Mouse (Mus musculus) liver, embryonic 16.5 days (tissue): ENCODE results near the gene 4930558K02Rik. TPM values are rescaled to one million over a fixed set of nuclear protein-coding genes. Genes with fewer than 3 reads are reported as not detected.

ENCODE experiments used
- ATAC-seq: fragments of 200-750 bp; cut with Nextera tagmentation; 2 replicates; pipeline ENCODE4 v1.8.0; 2017; ENCODE audit warnings: low read depth, mild to moderate bottlenecking, moderate number of reproducible peaks, moderate library complexity
- H3K27ac ChIP-seq: fragments of 300-500 bp; sonication (generic); 2 replicates; pipeline ENCODE4 v1.5.1; 2014; ENCODE audit warnings: mild to moderate bottlenecking, low read length
- H3K27me3 ChIP-seq: fragments of 300-500 bp; sonication (generic); 2 replicates; pipeline ENCODE4 v1.6.1; 2014; ENCODE audit warnings: low read depth, low read length, mixed read lengths; ENCODE audit not compliant: control insufficient read depth, insufficient read depth
- H3K36me3 ChIP-seq: fragments of 300-500 bp; sonication (generic); 2 replicates; pipeline ENCODE4 v1.6.1; 2014; ENCODE audit warnings: mild to moderate bottlenecking; ENCODE audit not compliant: control insufficient read depth, insufficient read depth
- H3K4me1 ChIP-seq: fragments of 300-500 bp; sonication (generic); 2 replicates; pipeline ENCODE4 v1.6.1; 2014; ENCODE audit warnings: low read depth, low read length, mixed read lengths; ENCODE audit not compliant: control insufficient read depth
- H3K4me2 ChIP-seq: fragments of 300-500 bp; sonication (generic); 2 replicates; pipeline ENCODE4 v1.6.1; 2014; ENCODE audit warnings: low read depth, low read length, mixed read lengths
- H3K4me3 ChIP-seq: fragments of 300-500 bp; sonication (generic); 2 replicates; pipeline ENCODE4 v1.5.1; 2014; ENCODE audit warnings: low read depth, mild to moderate bottlenecking, low read length
- H3K9ac ChIP-seq: fragments of 300-500 bp; sonication (generic); 2 replicates; pipeline ENCODE4 v1.6.1; 2014; ENCODE audit warnings: low read depth, low read length
- H3K9me3 ChIP-seq: fragments of 300-500 bp; sonication (generic); replicated peaks from 2 replicates; pipeline ENCODE4 v1.6.1; 2016; ENCODE audit warnings: low read length; ENCODE audit not compliant: control insufficient read depth
- WGBS: fragments of 180-500 bp; shearing (Covaris S2); extraction: QIAGEN DNeasy Blood & Tissue Kit; methylation state at CpG from one replicate; pipeline ENCODE4 v1.1.7; 2014; ENCODE audit not compliant: insufficient replicate concordance; 5-methylcytosine and 5-hydroxymethylcytosine counted together
- polyA plus RNA-seq: library from polyadenylated mRNA; unstranded; fragments of >200 nt; fragmentation: Nextera tagmentation; extraction: Ambion mirVana; gene quantifications from 2 replicates; pipeline ENCODE4 v1.2.1, GENCODE M21; 2015

Gene 4930558K02Rik
- polyA plus RNA-seq, 1 experiment from 2014 or later, result not detected

DNA sequence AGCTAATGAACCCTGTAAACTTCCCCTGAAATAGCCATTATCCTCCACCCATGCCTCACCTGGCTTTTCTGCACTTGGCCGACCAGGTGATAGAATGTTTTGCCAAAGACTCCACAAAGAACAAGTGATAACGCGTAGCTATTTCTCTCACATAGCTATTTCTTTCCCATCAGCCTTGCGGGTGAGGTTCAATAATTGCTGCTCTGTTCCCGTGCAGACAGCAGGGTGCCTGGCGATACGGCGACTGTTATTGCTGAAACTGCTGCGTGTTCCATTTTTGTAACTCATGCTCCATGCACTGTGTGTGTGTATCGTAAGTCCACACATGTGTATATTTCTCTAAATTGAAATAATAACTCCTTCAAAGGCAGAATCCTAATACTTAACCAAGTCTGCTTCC, 47.6 kb downstream of the 4930558K02Rik start:
- Histone ChIP-seq H3K4me1 (no peaks in the 10 kb centered on the region), H3K4me2 (no peak overlapping the region), H3K27ac (no peak overlapping the region), H3K4me3 (no peak overlapping the region), H3K36me3 (no peaks in the 10 kb centered on the region), H3K27me3 (no peaks in the 10 kb centered on the region), H3K9ac (no peak overlapping the region), H3K9me3 (no peaks in the 10 kb centered on the region)
- 83% methylated on average over 10 of the region's 10 CpGs for WGBS
- no peak for ATAC-seq

DNA sequence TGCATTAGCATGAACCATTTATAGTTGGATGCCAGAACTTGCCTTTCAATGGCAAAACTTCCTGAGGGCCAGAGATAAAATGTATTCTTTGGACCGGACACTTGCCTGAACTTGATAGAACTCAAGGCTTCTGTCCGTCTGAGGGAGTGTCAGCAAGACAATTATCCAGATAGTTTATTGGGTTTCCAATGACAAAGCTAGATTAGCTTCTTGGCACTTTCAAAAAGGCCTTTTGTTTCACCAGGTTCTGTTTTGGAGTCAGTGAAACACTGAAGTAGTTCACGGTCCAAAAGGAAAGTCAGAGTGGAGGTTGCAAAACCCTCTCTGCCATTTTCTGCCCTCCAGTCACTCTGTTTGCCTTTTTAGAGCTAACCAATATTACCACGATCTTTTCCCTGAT, 48.1 kb downstream of the 4930558K02Rik start:
- no peak for ATAC-seq
- no peak overlapping the region for H3K27ac ChIP-seq
- no peak overlapping the region for H3K9ac ChIP-seq
- no peaks in the 10 kb centered on the region for H3K36me3 ChIP-seq
- H3K4me1 ChIP-seq, result no peaks in the 10 kb centered on the region
- no peak overlapping the region for H3K4me3 ChIP-seq
- H3K27me3 ChIP-seq, result no peaks in the 10 kb centered on the region
- H3K4me2 ChIP-seq, result no peak overlapping the region
- WGBS, result 64% methylated on average over 4 of the region's 4 CpGs
- H3K9me3 ChIP-seq, result no peaks in the 10 kb centered on the region

DNA sequence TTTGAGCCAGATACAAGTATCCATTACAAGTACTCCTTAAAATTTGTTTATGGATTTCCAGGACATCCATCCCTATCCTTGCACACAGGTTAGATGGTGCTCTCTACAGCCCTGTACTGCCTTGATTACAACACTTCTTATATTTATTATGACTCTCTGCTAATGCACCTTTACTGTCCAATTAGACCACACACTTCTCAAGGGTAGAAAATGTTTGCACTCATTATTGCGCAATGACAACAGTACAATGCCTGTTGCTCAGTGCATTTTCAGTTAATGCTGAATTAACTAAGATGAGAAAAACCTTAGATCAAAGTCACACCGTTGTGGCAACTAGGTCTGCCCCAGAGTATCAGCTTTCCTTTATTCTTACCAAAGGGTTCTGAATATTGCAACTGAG, 51.5 kb downstream of the 4930558K02Rik start:
- H3K4me3 ChIP-seq, result no peak overlapping the region
- H3K4me2 ChIP-seq, result no peak overlapping the region
- no peaks in the 10 kb centered on the region for H3K36me3 ChIP-seq
- no peak overlapping the region for H3K9ac ChIP-seq
- H3K4me1 ChIP-seq, result no peaks in the 10 kb centered on the region
- no peak for ATAC-seq
- H3K27me3 ChIP-seq, result no peaks in the 10 kb centered on the region
- WGBS, result 75% methylated on average over 2 of the region's 2 CpGs
- no peak overlapping the region for H3K27ac ChIP-seq
- no peaks in the 10 kb centered on the region for H3K9me3 ChIP-seq

DNA sequence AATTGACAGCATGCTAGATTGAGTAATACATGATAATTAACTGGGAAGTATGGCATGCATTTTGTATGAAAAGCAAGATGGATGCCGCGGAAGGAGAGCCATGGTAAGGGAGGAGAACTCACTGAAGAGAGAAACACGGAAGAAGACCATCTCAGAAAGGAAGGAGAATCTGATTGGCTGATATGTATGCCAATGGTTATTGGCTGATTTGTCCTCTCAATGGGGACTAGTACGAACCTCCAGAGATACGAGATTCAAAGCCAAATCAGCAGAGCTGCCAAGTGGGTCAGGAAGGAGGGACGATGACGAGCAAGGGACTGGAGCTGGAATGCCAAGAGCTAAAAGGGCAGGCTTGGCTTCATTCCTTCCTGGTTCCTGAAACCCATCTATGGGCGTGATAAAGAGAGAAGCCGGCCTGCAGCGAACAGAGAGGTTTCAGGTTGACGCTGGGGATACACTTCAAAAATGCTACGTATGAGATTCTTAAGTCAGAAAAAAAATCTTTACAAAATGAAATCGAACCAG, 54.1 kb downstream of the 4930558K02Rik start:
- Histone ChIP-seq H3K36me3 (no peaks in the 10 kb centered on the region), H3K27me3 (no peaks in the 10 kb centered on the region), H3K4me2 (no peak overlapping the region), H3K9me3 (no peaks in the 10 kb centered on the region), H3K4me1 (no peaks in the 10 kb centered on the region), H3K9ac (no peak overlapping the region), H3K27ac (no peak overlapping the region), H3K4me3 (no peak overlapping the region)
- no peak for ATAC-seq
- 78% methylated on average over 13 of the region's 13 CpGs for WGBS

DNA sequence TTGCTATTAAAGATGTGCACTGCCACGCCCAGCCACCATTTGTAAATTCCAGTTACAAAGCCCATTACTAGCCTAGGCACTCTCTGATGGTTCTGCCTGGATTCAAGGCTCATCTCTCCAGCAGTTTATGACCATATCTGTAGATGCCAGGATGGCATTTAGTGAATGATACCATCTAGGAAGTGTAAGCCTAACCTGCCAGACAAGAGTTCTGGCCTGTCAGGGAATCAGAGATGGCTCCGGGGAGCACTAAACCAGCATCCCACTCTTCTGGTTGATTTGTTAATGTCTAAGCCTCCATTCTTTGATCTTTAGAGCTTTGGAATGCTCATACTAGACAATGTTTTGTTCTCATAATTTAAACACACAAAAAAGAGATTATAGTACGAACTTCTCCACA, 55.1 kb downstream of the 4930558K02Rik start:
- Histone ChIP-seq H3K9me3 (no peaks in the 10 kb centered on the region), H3K4me3 (no peak overlapping the region), H3K4me1 (no peaks in the 10 kb centered on the region), H3K27me3 (no peaks in the 10 kb centered on the region), H3K9ac (no peak overlapping the region), H3K27ac (no peak overlapping the region), H3K4me2 (no peak overlapping the region), H3K36me3 (no peaks in the 10 kb centered on the region)
- 67% methylated on average over 3 of the region's 3 CpGs for WGBS
- no peak for ATAC-seq

DNA sequence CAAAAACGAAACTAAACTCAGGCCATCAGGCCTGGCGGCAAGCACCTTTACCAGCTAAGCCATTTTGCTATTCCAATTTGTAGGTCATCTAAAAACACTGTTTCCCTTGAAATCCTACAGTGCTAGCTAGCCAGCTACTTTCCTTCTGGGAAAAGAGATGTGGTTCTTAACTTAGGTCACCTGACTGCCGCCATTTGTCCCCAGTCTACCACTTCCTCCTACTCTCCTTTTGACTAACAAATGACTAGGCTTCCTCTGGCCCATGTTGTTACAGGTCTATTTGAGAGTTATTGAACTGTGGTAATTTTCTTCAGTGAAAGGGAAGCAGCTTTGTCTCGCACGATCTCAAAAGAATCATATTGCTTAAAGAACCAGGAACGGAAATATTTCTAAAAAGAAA, 57.5 kb downstream of the 4930558K02Rik start:
- 65% methylated on average over 6 of the region's 6 CpGs for WGBS

DNA sequence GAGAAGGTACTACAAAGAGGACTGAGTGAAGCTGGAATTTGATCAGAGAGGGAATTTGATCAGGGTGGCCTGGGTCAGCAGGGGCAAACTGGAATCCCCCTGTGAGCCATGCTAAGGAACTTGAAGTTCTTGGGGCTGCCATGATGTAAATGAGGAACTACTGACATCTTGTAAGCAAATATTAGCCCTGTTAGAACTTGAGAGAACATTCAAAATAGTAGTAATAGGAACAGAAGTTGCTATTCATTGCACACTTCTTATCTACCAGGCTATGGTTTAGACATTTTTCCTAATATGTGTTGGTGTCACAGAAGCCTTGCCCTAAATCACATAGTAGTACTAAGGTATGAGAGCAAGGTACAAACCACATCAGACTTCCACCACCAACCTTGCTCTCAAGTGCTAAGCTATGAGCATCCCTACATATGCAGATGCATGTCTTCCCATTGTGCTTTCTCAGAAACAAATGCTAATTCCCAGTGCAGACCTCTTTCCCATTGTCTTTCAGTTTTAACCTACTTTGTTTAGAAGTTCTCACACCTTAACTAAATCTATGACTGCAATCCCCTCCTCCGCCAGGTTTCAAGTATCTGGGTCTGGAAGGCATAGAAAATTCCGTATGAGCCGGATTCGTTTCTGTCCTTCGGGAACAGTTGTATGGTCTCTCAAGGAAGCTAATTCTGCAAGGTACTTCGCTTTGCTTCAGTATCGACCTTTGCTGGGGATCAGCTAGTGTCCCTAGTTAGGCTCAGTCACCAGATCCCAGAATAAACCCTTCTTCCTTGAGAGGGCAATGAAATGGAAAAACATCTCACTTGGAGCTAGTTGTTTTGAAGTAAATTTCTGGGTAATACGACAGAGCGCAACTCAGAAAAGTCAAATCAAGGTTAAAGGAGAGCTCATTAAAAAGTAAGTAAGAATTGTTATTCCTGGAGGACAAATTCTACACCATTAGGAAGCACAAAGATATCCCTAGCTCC, 58.7 kb downstream of the 4930558K02Rik start:
- Histone ChIP-seq H3K9ac (no peak overlapping the region), H3K36me3 (no peaks in the 10 kb centered on the region), H3K4me2 (no peak overlapping the region), H3K9me3 (no peaks in the 10 kb centered on the region), H3K27ac (no peak overlapping the region), H3K4me1 (no peaks in the 10 kb centered on the region), H3K27me3 (no peaks in the 10 kb centered on the region), H3K4me3 (no peak overlapping the region)
- 81% methylated on average over 9 of the region's 9 CpGs for WGBS
- no peak for ATAC-seq

More for the DNA sequence above, 57.5 kb downstream of the 4930558K02Rik start:
- H3K27me3 ChIP-seq, result no peaks in the 10 kb centered on the region
- H3K27ac ChIP-seq, result no peak overlapping the region
- H3K4me3 ChIP-seq, result no peak overlapping the region
- no peak for ATAC-seq
- H3K9me3 ChIP-seq, result no peaks in the 10 kb centered on the region
- H3K9ac ChIP-seq, result no peak overlapping the region
- H3K4me2 ChIP-seq, result no peak overlapping the region
- H3K36me3 ChIP-seq, result no peaks in the 10 kb centered on the region
- no peaks in the 10 kb centered on the region for H3K4me1 ChIP-seq

DNA sequence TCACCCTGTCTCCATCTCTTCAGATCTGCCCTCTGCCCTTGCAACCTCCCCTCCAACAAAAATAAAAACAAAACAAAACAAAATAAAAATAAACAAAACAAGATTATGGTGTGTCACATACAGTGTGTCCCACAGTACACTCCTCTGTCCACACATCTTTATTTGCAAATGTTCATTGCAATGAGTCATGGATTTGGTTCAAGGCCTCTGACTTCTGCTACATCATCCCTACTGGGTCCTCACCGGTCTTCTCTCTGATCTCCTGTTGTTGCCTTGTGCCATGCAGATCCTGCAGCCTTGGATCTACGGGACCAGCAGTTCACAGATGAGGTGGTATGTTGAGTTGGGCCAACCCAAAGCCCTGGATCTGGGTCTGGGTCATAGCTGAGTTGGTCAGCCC, 59.8 kb downstream of the 4930558K02Rik start:
- no peaks in the 10 kb centered on the region for H3K9me3 ChIP-seq
- H3K4me3 ChIP-seq, result no peak overlapping the region
- H3K27me3 ChIP-seq, result no peaks in the 10 kb centered on the region
- WGBS, result 79% methylated on average over 2 of the region's 2 CpGs
- no peaks in the 10 kb centered on the region for H3K4me1 ChIP-seq
- H3K36me3 ChIP-seq, result no peaks in the 10 kb centered on the region
- no peak overlapping the region for H3K27ac ChIP-seq
- no peak for ATAC-seq
- no peak overlapping the region for H3K9ac ChIP-seq
- no peak overlapping the region for H3K4me2 ChIP-seq

DNA sequence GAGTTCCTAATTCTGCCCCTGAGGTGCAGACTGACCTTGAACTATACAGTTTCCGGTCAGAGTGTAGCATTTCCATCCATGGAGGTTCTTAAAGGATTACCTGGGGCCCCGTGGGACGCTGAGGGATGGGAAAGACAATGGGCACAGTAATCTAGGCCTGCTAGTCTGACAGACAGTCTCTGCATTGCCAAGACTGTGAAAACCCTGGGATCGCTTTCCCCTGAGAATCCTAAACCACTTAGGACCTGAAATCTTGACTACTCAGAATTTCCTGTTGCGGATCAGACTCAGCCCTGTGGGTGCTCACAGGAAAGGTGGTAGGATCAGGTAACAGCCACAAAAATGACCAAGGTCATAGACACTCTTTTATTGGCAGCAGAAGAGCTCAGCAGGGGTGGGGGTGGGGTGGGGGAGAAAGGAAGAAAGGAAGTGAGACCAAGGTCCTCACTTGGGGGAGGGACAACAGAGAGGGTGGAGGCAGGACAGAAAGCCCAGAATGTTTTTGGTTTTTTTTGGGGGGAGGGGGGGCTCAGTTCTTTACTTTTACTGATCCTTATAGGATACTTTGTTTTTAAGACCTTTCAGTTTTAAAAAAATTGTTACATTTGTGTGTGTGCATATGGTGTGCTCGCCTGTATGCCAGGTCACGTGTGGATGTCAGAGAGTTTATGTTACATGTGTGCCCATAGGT, 60.6 kb downstream of the 4930558K02Rik start:
- ATAC-seq, result no peak
- H3K9ac ChIP-seq, result no peak overlapping the region
- no peak overlapping the region for H3K4me3 ChIP-seq
- no peaks in the 10 kb centered on the region for H3K9me3 ChIP-seq
- WGBS, result 43% methylated on average over 7 of the region's 7 CpGs
- no peak overlapping the region for H3K4me2 ChIP-seq
- no peaks in the 10 kb centered on the region for H3K4me1 ChIP-seq
- H3K27ac ChIP-seq, result no peak overlapping the region
- H3K36me3 ChIP-seq, result no peaks in the 10 kb centered on the region
- H3K27me3 ChIP-seq, result no peaks in the 10 kb centered on the region
